Mouse (Mus musculus): ENCODE data around the gene Ptgfrn. TPM values are rescaled to one million over a fixed set of nuclear protein-coding genes. Genes with fewer than 3 reads are reported as not detected.

The Ptgfrn gene
- polyA plus RNA-seq, 1 experiment from 2014 or later: 6.1 TPM

DNA sequence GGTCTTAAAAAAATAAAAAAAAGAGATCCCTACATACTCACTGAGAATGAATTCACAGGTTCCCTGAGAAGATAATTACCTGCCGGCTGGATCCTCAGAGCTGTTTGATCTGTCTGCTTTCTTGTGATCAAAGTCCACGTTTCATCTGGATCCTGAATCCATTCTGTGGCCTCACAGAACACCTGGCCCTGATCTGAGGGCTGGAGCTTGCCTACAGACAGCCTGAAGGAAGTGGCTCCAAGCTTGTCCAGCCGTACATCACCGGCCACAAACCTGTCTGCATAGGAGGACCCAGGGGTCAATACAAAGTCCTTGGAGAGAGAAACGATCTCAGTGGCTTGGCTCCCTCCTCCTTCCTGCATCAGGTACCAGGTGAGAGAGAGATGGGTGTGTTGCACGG is 91.6 kb downstream of the Ptgfrn start:
- WGBS: 72% methylated on average over 6 of the region's 6 CpGs
- Histone ChIP-seq H3K4me3 (replicated peaks) (no peak overlapping the region), H3K4me2 (no peak overlapping the region), H3K9me3 (no peaks in the 10 kb centered on the region), H3K27me3 (no peaks in the 10 kb centered on the region), H3K4me1 (replicated peaks) (peaks cover 5% of the 10 kb centered on the region), H3K36me3 (no peaks in the 10 kb centered on the region), H3K9ac (replicated peaks) (no peak overlapping the region), H3K27ac (no peak overlapping the region)
- no peak for ATAC-seq (ENCODE audit: insufficient number of reproducible peaks, insufficient read depth, low FRiP score, low TSS enrichment, low read depth)

GRCm38 (mm10) chr3:101016050-101016449 is 94.0 kb downstream of the Ptgfrn start:
- H3K27ac ChIP-seq: no peak overlapping the region
- WGBS: 91% methylated on average over 7 of the region's 7 CpGs
- no peak overlapping the region for H3K4me2 ChIP-seq
- no peak overlapping the region for H3K9ac ChIP-seq (replicated peaks)
- H3K9me3 ChIP-seq: no peaks in the 10 kb centered on the region
- H3K4me1 ChIP-seq (replicated peaks): peaks cover 21% of the 10 kb centered on the region
- H3K27me3 ChIP-seq: no peaks in the 10 kb centered on the region
- H3K36me3 ChIP-seq: no peaks in the 10 kb centered on the region
- no peak for ATAC-seq (ENCODE audit: insufficient number of reproducible peaks, insufficient read depth, low FRiP score, low TSS enrichment, low read depth)
- H3K4me3 ChIP-seq (replicated peaks): no peak overlapping the region

DNA sequence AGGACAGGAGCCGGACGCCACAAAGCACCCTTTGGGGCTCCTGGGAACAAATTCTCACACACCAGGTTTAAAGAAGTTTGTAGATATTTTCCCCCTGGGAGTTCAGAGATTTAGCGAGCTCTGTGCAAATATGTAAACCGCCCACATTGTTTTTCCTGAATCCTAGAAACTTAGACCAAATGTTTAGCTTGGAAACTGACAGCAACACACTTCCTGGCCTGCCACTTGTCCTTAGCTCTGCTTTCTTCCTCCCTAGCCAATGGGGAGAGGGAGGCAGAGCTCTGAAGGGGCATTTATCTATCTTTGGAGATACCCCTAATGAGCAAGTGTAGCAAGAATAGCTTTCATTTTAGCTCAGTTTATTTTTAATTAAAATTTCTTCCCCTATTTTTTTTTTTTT is 94.8 kb downstream of the Ptgfrn start:
- H3K4me3 ChIP-seq (replicated peaks): no peak overlapping the region
- 55% methylated on average over 4 of the region's 4 CpGs for WGBS

GRCm38 (mm10) chr3:101013536-101013935 is 96.5 kb downstream of the Ptgfrn start:
- H3K9me3 ChIP-seq: no peaks in the 10 kb centered on the region
- no peak overlapping the region for H3K27ac ChIP-seq
- peaks cover 21% of the 10 kb centered on the region for H3K4me1 ChIP-seq (replicated peaks)
- no peak overlapping the region for H3K4me2 ChIP-seq
- H3K36me3 ChIP-seq: no peaks in the 10 kb centered on the region
- WGBS: 83% methylated on average over 3 of the region's 3 CpGs
- H3K27me3 ChIP-seq: no peaks in the 10 kb centered on the region
- ATAC-seq (ENCODE audit: insufficient number of reproducible peaks, insufficient read depth, low FRiP score, low TSS enrichment, low read depth): no peak
- H3K4me3 ChIP-seq (replicated peaks): no peak overlapping the region
- no peak overlapping the region for H3K9ac ChIP-seq (replicated peaks)

More for the DNA sequence above, 94.8 kb downstream of the Ptgfrn start:
- Histone ChIP-seq H3K9ac (replicated peaks) (no peak overlapping the region), H3K4me1 (replicated peaks) (peaks cover 21% of the 10 kb centered on the region), H3K27ac (no peak overlapping the region), H3K27me3 (no peaks in the 10 kb centered on the region), H3K9me3 (no peaks in the 10 kb centered on the region), H3K36me3 (no peaks in the 10 kb centered on the region), H3K4me2 (no peak overlapping the region)
- no peak for ATAC-seq (ENCODE audit: insufficient number of reproducible peaks, insufficient read depth, low FRiP score, low TSS enrichment, low read depth)

DNA sequence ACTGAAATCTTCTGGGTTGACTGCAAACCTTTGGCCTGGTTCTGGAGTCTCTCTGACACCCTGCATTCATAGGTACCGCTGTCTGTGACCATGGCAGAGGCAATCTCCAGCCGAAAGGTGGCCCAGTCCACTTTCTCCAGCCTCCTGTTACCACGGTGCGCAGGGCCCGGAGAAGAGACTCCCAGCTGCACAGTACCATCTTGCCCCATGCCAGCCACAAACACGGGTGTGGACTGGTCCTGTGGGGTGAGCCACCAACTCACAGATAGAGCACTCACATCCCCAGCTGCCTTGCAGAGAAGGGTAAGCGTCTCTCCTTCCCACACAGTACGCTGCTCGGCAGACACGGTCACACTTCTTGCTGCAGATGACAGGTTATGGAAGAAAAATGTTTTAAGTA is 97.1 kb downstream of the Ptgfrn start:
- no peaks in the 10 kb centered on the region for H3K27me3 ChIP-seq
- WGBS: 91% methylated on average over 10 of the region's 10 CpGs
- peaks cover 21% of the 10 kb centered on the region for H3K4me1 ChIP-seq (replicated peaks)
- H3K9me3 ChIP-seq: no peaks in the 10 kb centered on the region
- ATAC-seq (ENCODE audit: insufficient number of reproducible peaks, insufficient read depth, low FRiP score, low TSS enrichment, low read depth): no peak
- H3K27ac ChIP-seq: no peak overlapping the region
- no peak overlapping the region for H3K9ac ChIP-seq (replicated peaks)
- H3K36me3 ChIP-seq: no peaks in the 10 kb centered on the region
- no peak overlapping the region for H3K4me2 ChIP-seq
- no peak overlapping the region for H3K4me3 ChIP-seq (replicated peaks)

- Histone ChIP-seq H3K4me2 (no peak overlapping the region), H3K36me3 (no peaks in the 10 kb centered on the region), H3K4me1 (replicated peaks) (peaks cover 21% of the 10 kb centered on the region), H3K9ac (replicated peaks) (no peak overlapping the region), H3K9me3 (no peaks in the 10 kb centered on the region), H3K27me3 (no peaks in the 10 kb centered on the region), H3K4me3 (replicated peaks) (no peak overlapping the region), H3K27ac (no peak overlapping the region)
- 81% methylated on average over 8 of the region's 8 CpGs for WGBS
- ATAC-seq (ENCODE audit: insufficient number of reproducible peaks, insufficient read depth, low FRiP score, low TSS enrichment, low read depth): no peak
Measured at GRCm38 (mm10) chr3:101012597-101012996, 97.5 kb downstream of the Ptgfrn start.

DNA sequence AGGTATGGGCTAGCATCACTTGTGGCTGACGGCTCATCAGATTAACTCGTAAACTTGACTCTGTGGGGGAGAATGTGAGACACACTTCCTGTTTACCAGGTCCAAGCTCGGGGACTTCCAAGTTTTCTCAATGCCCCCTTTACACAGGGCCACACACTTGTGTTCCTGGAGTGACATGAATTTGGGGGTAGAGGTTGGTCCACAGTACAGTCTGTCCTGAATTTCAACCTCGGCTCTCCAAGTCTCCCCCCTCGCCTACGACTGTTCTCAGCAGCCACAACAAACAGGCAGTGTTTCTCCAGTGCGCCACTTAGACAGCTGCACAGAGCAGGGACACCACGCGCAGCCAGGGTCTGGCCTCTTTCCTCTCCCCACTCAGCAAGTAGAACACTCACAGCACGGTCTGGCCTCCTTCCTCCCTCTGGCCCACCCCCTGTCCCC is 97.9 kb downstream of the Ptgfrn start:
- Histone ChIP-seq H3K27me3 (no peaks in the 10 kb centered on the region), H3K4me3 (replicated peaks) (no peak overlapping the region), H3K4me2 (no peak overlapping the region), H3K36me3 (no peaks in the 10 kb centered on the region), H3K9ac (replicated peaks) (no peak overlapping the region), H3K4me1 (replicated peaks) (peaks cover 21% of the 10 kb centered on the region), H3K9me3 (no peaks in the 10 kb centered on the region), H3K27ac (no peak overlapping the region)
- 37% methylated on average over 10 of the region's 10 CpGs for WGBS
- ATAC-seq (ENCODE audit: insufficient number of reproducible peaks, insufficient read depth, low FRiP score, low TSS enrichment, low read depth): peak; percentile 73; the same call in 1 of the 2 replicates

DNA sequence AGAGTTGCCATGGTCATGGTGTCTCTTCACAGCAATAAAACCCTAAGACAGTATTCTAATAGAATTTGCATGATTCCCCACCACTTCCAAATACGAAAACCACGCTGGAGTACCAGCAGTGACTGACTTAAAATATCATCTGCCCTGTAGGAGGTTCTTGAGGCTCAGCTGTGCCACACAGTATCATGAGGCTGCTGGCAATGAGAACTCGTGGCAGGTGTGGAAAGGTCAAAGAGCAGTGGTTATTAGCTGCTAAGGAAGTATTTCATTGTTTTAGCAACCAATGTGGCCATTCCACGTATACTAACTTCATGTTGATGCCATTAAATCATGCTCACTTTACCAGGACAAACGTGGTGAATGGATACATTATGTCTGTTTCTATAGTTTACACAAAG is 98.9 kb downstream of the Ptgfrn start:
- Histone ChIP-seq H3K9ac (replicated peaks) (no peak overlapping the region), H3K36me3 (no peaks in the 10 kb centered on the region), H3K4me2 (no peak overlapping the region), H3K27me3 (no peaks in the 10 kb centered on the region), H3K4me1 (replicated peaks) (peaks cover 21% of the 10 kb centered on the region), H3K4me3 (replicated peaks) (no peak overlapping the region), H3K27ac (no peak overlapping the region), H3K9me3 (no peaks in the 10 kb centered on the region)
- ATAC-seq (ENCODE audit: insufficient number of reproducible peaks, insufficient read depth, low FRiP score, low TSS enrichment, low read depth): no peak
- 45% methylated on average over 5 of the region's 5 CpGs for WGBS

DNA sequence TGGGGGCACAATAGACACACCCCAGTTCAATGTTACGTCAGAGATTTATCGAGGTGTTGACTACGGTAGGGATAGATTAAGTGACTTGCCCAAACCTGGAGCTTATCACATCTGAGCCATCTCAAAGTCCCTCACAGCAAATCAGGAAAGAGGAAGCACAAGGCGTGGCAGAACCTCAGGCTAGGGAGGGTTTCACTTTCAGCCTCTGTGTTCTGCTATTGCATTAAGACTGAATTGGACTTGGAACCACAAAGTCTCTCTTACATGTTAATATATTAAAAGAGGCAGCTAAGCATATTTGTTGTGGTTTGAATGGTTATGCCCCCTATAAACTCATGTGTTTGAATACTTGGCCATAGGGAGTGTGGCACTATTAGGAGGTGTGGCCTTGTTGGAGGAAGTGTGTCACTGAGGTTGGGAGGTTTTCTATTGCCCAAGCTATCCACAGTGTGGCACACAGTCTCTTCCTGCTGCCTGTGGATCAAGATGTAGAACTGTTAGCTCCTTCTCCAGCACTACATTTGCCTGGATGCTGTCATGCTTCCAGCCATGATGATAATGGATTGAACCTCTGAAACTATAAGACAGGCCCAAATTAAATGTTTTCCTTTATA is 99.4 kb downstream of the Ptgfrn start:
- H3K9ac ChIP-seq (replicated peaks): no peak overlapping the region
- H3K4me1 ChIP-seq (replicated peaks): peaks cover 21% of the 10 kb centered on the region
- 92% methylated on average over 4 of the region's 4 CpGs for WGBS
- no peaks in the 10 kb centered on the region for H3K36me3 ChIP-seq
- H3K4me2 ChIP-seq: no peak overlapping the region
- no peaks in the 10 kb centered on the region for H3K27me3 ChIP-seq
- no peak for ATAC-seq (ENCODE audit: insufficient number of reproducible peaks, insufficient read depth, low FRiP score, low TSS enrichment, low read depth)
- H3K27ac ChIP-seq: no peak overlapping the region
- no peak overlapping the region for H3K4me3 ChIP-seq (replicated peaks)
- no peaks in the 10 kb centered on the region for H3K9me3 ChIP-seq

GRCm38 (mm10) chr3:101007112-101007782 is 102.8 kb downstream of the Ptgfrn start:
- Histone ChIP-seq H3K9ac (replicated peaks) (no peak overlapping the region), H3K27ac (no peak overlapping the region), H3K4me1 (replicated peaks) (peaks cover 11% of the 10 kb centered on the region), H3K27me3 (no peaks in the 10 kb centered on the region), H3K4me2 (no peak overlapping the region), H3K36me3 (no peaks in the 10 kb centered on the region), H3K9me3 (no peaks in the 10 kb centered on the region), H3K4me3 (replicated peaks) (no peak overlapping the region)
- ATAC-seq (ENCODE audit: insufficient number of reproducible peaks, insufficient read depth, low FRiP score, low TSS enrichment, low read depth): no peak
- WGBS: 75% methylated on average over 5 of the region's 5 CpGs

GRCm38 (mm10) chr3:101005392-101005791 is 104.7 kb downstream of the Ptgfrn start:
- no peak overlapping the region for H3K4me3 ChIP-seq (replicated peaks)
- no peak overlapping the region for H3K9ac ChIP-seq (replicated peaks)
- no peak overlapping the region for H3K27ac ChIP-seq
- no peaks in the 10 kb centered on the region for H3K9me3 ChIP-seq
- WGBS: 72% methylated on average over 6 of the region's 6 CpGs
- no peaks in the 10 kb centered on the region for H3K27me3 ChIP-seq
- H3K4me1 ChIP-seq (replicated peaks): no peaks in the 10 kb centered on the region
- no peak for ATAC-seq (ENCODE audit: insufficient number of reproducible peaks, insufficient read depth, low FRiP score, low TSS enrichment, low read depth)
- no peak overlapping the region for H3K4me2 ChIP-seq
- H3K36me3 ChIP-seq: no peaks in the 10 kb centered on the region

Measured in limb, embryonic 12.5 days (tissue).